Mouse (Mus musculus): Measurements from ENCODE around the gene Gadd45gip1. TPM values are rescaled to one million over a fixed set of nuclear protein-coding genes. Genes with fewer than 3 reads are reported as not detected.
A peak's percentile ranks its signal among the peaks of the same experiment; 100 is the strongest.

Gene Gadd45gip1
- polyA plus RNA-seq, 1 experiment from 2014 or later, result 49.9 TPM

- 30% methylated on average over 6 of the region's 6 CpGs for WGBS
- H3K27me3 ChIP-seq (ENCODE audit: control insufficient read depth, insufficient read depth, low read length), result no peaks in the 10 kb centered on the region
- peaks cover 12 to 28% of the 10 kb centered on the region in 2 experiments for H3K4me1 ChIP-seq (ENCODE audit: control insufficient read depth in 2 of 2, insufficient read depth in 2 of 2, low read length in 2 of 2)
- peak overlapping the region; percentile 80 for H3K4me2 ChIP-seq (ENCODE audit: low read length)
- peak overlapping the region in 1 of 2 experiments; percentile 55; a peak in 2 of 4 replicates for H3K4me3 ChIP-seq (ENCODE audit: control insufficient read depth in 1 of 2, insufficient read depth in 1 of 2, low read depth in 1 of 2, low read length in 2 of 2)
- H3K36me3 ChIP-seq (ENCODE audit: control insufficient read depth, insufficient read depth, low read length), result peaks cover 29% of the 10 kb centered on the region
- H3K9ac ChIP-seq (ENCODE audit: low read length), result peak overlapping the region; percentile 83
- peak overlapping the region; percentile 86 to 89 for H3K27ac ChIP-seq (replicated peaks in 1 of 2; ENCODE audit: control insufficient read depth in 1 of 2, insufficient read depth in 1 of 2, low read depth in 2 of 2, low read length in 2 of 2)
- H3K9me3 ChIP-seq (ENCODE audit: control insufficient read depth, low read length), result no peaks in the 10 kb centered on the region
- ATAC-seq (ENCODE audit: insufficient number of reproducible peaks, insufficient read depth, low FRiP score, low read depth), result no peak
Observed at GRCm38 (mm10) chr8:84847684-84848435, 16.5 kb downstream of the Gadd45gip1 start.

- Histone ChIP-seq H3K4me3 (ENCODE audit: control insufficient read depth in 1 of 2, insufficient read depth in 1 of 2, low read depth in 1 of 2, low read length in 2 of 2) (peak overlapping the region in 1 of 2 experiments; percentile 95; a peak in 2 of 4 replicates), H3K9ac (ENCODE audit: low read length) (no peak overlapping the region), H3K36me3 (ENCODE audit: control insufficient read depth, insufficient read depth, low read length) (peaks cover 24% of the 10 kb centered on the region), H3K27ac (replicated peaks in 1 of 2; ENCODE audit: control insufficient read depth in 1 of 2, insufficient read depth in 1 of 2, low read depth in 2 of 2, low read length in 2 of 2) (no peak overlapping the region), H3K4me1 (ENCODE audit: control insufficient read depth in 2 of 2, insufficient read depth in 2 of 2, low read length in 2 of 2) (peaks cover 2 to 10% of the 10 kb centered on the region in 2 experiments; a peak in 3 of 4 replicates), H3K9me3 (ENCODE audit: control insufficient read depth, low read length) (no peaks in the 10 kb centered on the region), H3K27me3 (ENCODE audit: control insufficient read depth, insufficient read depth, low read length) (no peaks in the 10 kb centered on the region), H3K4me2 (ENCODE audit: low read length) (peak overlapping the region; percentile 96; the same call in 1 of the 2 replicates)
- ATAC-seq (ENCODE audit: insufficient number of reproducible peaks, insufficient read depth, low FRiP score, low read depth), result no peak
- WGBS, result 75% methylated on average over 3 of the region's 3 CpGs
Observed at GRCm38 (mm10) chr8:84856434-84856833, 25.1 kb downstream of the Gadd45gip1 start.

GRCm38 (mm10) chr8:84856864-84857441, 25.6 kb downstream of the Gadd45gip1 start, which contains the start of gene Farsa:
TSS of gene Farsa (plus strand) at chr8:84856989.
- Histone ChIP-seq H3K4me2 (ENCODE audit: low read length) (peak within 1 kb of the TSS; percentile 96), H3K27me3 (ENCODE audit: control insufficient read depth, insufficient read depth, low read length) (no peaks in the 10 kb centered on the region), H3K4me3 (ENCODE audit: control insufficient read depth in 1 of 2, insufficient read depth in 1 of 2, low read depth in 1 of 2, low read length in 2 of 2) (peak within 1 kb of the TSS; percentile 94 to 95), H3K9ac (ENCODE audit: low read length) (peak within 1 kb of the TSS; percentile 96), H3K27ac (replicated peaks in 1 of 2; ENCODE audit: control insufficient read depth in 1 of 2, insufficient read depth in 1 of 2, low read depth in 2 of 2, low read length in 2 of 2) (peak within 1 kb of the TSS; percentile 76 to 81), H3K4me1 (ENCODE audit: control insufficient read depth in 2 of 2, insufficient read depth in 2 of 2, low read length in 2 of 2) (peaks cover 2 to 10% of the 10 kb centered on the region in 2 experiments; a peak in 3 of 4 replicates), H3K9me3 (ENCODE audit: control insufficient read depth, low read length) (no peaks in the 10 kb centered on the region), H3K36me3 (ENCODE audit: control insufficient read depth, insufficient read depth, low read length) (peaks cover 30% of the 10 kb centered on the region)
- under 1% methylated on average over 39 of the region's 39 CpGs for WGBS
- ATAC-seq (ENCODE audit: insufficient number of reproducible peaks, insufficient read depth, low FRiP score, low read depth), result peak; percentile 80; the same call in 1 of the 2 replicates

GRCm38 (mm10) chr8:84871376-84872308, 40.3 kb downstream of the Gadd45gip1 start, which contains the start of gene Syce2:
TSS of gene Syce2 (plus strand) at chr8:84872111.
- no peaks in the 10 kb centered on the region for H3K9me3 ChIP-seq (ENCODE audit: control insufficient read depth, low read length)
- H3K9ac ChIP-seq (ENCODE audit: low read length), result peak within 1 kb of the TSS; percentile 71
- H3K4me1 ChIP-seq (ENCODE audit: control insufficient read depth in 2 of 2, insufficient read depth in 2 of 2, low read length in 2 of 2), result peaks cover 8 to 9% of the 10 kb centered on the region in 2 experiments; a peak in 2 of 4 replicates
- H3K4me3 ChIP-seq (ENCODE audit: control insufficient read depth in 1 of 2, insufficient read depth in 1 of 2, low read depth in 1 of 2, low read length in 2 of 2), result peak within 1 kb of the TSS; percentile 46 to 47
- no peak within 1 kb of the TSS for H3K27ac ChIP-seq (replicated peaks in 1 of 2; ENCODE audit: control insufficient read depth in 1 of 2, insufficient read depth in 1 of 2, low read depth in 2 of 2, low read length in 2 of 2)
- H3K36me3 ChIP-seq (ENCODE audit: control insufficient read depth, insufficient read depth, low read length), result peaks cover 32% of the 10 kb centered on the region
- H3K4me2 ChIP-seq (ENCODE audit: low read length), result peak within 1 kb of the TSS; percentile 96
- 13% methylated on average over 46 of the region's 46 CpGs for WGBS
- ATAC-seq (ENCODE audit: insufficient number of reproducible peaks, insufficient read depth, low FRiP score, low read depth), result peak; percentile 70
- no peaks in the 10 kb centered on the region for H3K27me3 ChIP-seq (ENCODE audit: control insufficient read depth, insufficient read depth, low read length)

- ATAC-seq (ENCODE audit: insufficient number of reproducible peaks, insufficient read depth, low FRiP score, low read depth), result peak; percentile 40
- H3K4me2 ChIP-seq (ENCODE audit: low read length), result peak overlapping the region; percentile 96
- peaks cover 24% of the 10 kb centered on the region for H3K36me3 ChIP-seq (ENCODE audit: control insufficient read depth, insufficient read depth, low read length)
- peak overlapping the region; percentile 71 for H3K9ac ChIP-seq (ENCODE audit: low read length)
- peaks cover 8 to 9% of the 10 kb centered on the region in 2 experiments; a peak in 2 of 4 replicates for H3K4me1 ChIP-seq (ENCODE audit: control insufficient read depth in 2 of 2, insufficient read depth in 2 of 2, low read length in 2 of 2)
- no peaks in the 10 kb centered on the region for H3K9me3 ChIP-seq (ENCODE audit: control insufficient read depth, low read length)
- no peaks in the 10 kb centered on the region for H3K27me3 ChIP-seq (ENCODE audit: control insufficient read depth, insufficient read depth, low read length)
- 3% methylated on average over 52 of the region's 54 CpGs for WGBS
- no peak overlapping the region for H3K27ac ChIP-seq (replicated peaks in 1 of 2; ENCODE audit: control insufficient read depth in 1 of 2, insufficient read depth in 1 of 2, low read depth in 2 of 2, low read length in 2 of 2)
- H3K4me3 ChIP-seq (ENCODE audit: control insufficient read depth in 1 of 2, insufficient read depth in 1 of 2, low read depth in 1 of 2, low read length in 2 of 2), result peak overlapping the region; percentile 46 to 47
Observed at GRCm38 (mm10) chr8:84872309-84872965, 41.1 kb downstream of the Gadd45gip1 start.

GRCm38 (mm10) chr8:84873016-84873415, 41.7 kb downstream of the Gadd45gip1 start:
- 81% methylated on average over 4 of the region's 4 CpGs for WGBS
- Histone ChIP-seq H3K27ac (replicated peaks in 1 of 2; ENCODE audit: control insufficient read depth in 1 of 2, insufficient read depth in 1 of 2, low read depth in 2 of 2, low read length in 2 of 2) (no peak overlapping the region), H3K9ac (ENCODE audit: low read length) (no peak overlapping the region), H3K4me1 (ENCODE audit: control insufficient read depth in 2 of 2, insufficient read depth in 2 of 2, low read length in 2 of 2) (peaks cover 8 to 9% of the 10 kb centered on the region in 2 experiments; a peak in 2 of 4 replicates), H3K9me3 (ENCODE audit: control insufficient read depth, low read length) (no peaks in the 10 kb centered on the region), H3K27me3 (ENCODE audit: control insufficient read depth, insufficient read depth, low read length) (no peaks in the 10 kb centered on the region), H3K4me2 (ENCODE audit: low read length) (peak overlapping the region; percentile 96), H3K4me3 (ENCODE audit: control insufficient read depth in 1 of 2, insufficient read depth in 1 of 2, low read depth in 1 of 2, low read length in 2 of 2) (peak overlapping the region; percentile 46 to 47; a peak in 3 of 4 replicates), H3K36me3 (ENCODE audit: control insufficient read depth, insufficient read depth, low read length) (peaks cover 18% of the 10 kb centered on the region)
- ATAC-seq (ENCODE audit: insufficient number of reproducible peaks, insufficient read depth, low FRiP score, low read depth), result no peak

Measured in heart, embryonic 14.5 days (tissue).